Mouse (Mus musculus) thymus, postnatal 14 days (tissue): Measurements from ENCODE around the gene Gm5938.

Experiments
- DNase-seq: peaks from one replicate; pipeline ENCODE4 v3.0.0; 2021

Gene Gm5938

DNA sequence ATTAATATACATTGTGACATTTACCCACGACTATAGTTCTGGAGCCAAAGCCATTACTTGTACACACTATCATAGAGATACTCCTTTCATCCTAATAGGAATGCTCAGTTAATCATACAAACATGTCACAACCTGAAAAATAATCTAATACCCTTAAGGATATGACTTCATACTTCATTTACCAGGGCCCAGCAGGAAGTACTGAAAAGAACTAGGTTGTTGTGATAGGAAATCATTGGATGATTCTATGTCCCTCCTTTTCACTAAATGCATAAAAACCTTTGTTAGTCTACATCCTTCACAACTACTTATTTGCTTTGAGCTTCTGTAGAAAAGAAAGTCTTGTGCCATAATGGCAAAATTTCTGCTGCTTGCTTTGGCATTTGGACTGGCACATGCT is at the start of gene Gm5938:
Gene Gm5938 (plus strand): TSS at position 301 of the 400 bp plus-strand sequence.
- DNase-seq: no peak

- DNase-seq: no peak
Observed at GRCm38 (mm10) chrX:78091274-78091673, 34.0 kb upstream of the Gm5938 start, which contains the start of gene Obp1a. Gene Obp1a (minus strand): TSS chrX:78091374.
